Mouse (Mus musculus) neural tube, embryonic 11.5 days (tissue): ENCODE measurements around the gene Spata17. TPM values are rescaled to one million over a fixed set of nuclear protein-coding genes. Genes with fewer than 3 reads are reported as not detected.

ENCODE experiments used
- ATAC-seq: fragments of 200-750 bp; cut with Nextera tagmentation; 2 replicates; pipeline ENCODE4 v1.8.0; 2017; ENCODE audit warnings: moderate number of reproducible peaks, mild to moderate bottlenecking, moderate TSS enrichment, moderate library complexity; ENCODE audit not compliant: insufficient read depth, low FRiP score, low TSS enrichment
- DNase-seq: peaks from one replicate; pipeline ENCODE4 v3.0.0-alpha.2; 2015; ENCODE audit warnings: low spot score
- H3K27ac ChIP-seq: fragments of 300-500 bp; sonication (generic); 2 replicates; pipeline ENCODE4 v1.5.1; 2014; ENCODE audit warnings: low read depth, mild to moderate bottlenecking, low read length
- H3K27me3 ChIP-seq: fragments of 300-500 bp; sonication (generic); 2 replicates; pipeline ENCODE4 v1.6.1; 2014; ENCODE audit warnings: mild to moderate bottlenecking, low read length, mixed read lengths; ENCODE audit not compliant: control insufficient read depth, insufficient read depth
- H3K36me3 ChIP-seq: fragments of 300-500 bp; sonication (generic); 2 replicates; pipeline ENCODE4 v1.6.1; 2014; ENCODE audit warnings: mild to moderate bottlenecking, low read length, moderate library complexity, mixed read lengths; ENCODE audit not compliant: control insufficient read depth, insufficient read depth
- H3K4me1 ChIP-seq: fragments of 300-500 bp; sonication (generic); 2 replicates; pipeline ENCODE4 v1.6.1; 2014; ENCODE audit warnings: low read length, mixed read lengths; ENCODE audit not compliant: control insufficient read depth, insufficient read depth
- H3K4me2 ChIP-seq: fragments of 300-500 bp; sonication (generic); 2 replicates; pipeline ENCODE4 v1.6.1; 2014; ENCODE audit warnings: low read depth, mild to moderate bottlenecking, moderate library complexity
- H3K4me3 ChIP-seq: fragments of 300-500 bp; sonication (generic); 2 replicates; pipeline ENCODE4 v1.5.1; 2014; ENCODE audit warnings: low read depth, low read length
- H3K9ac ChIP-seq: fragments of 300-500 bp; sonication (generic); 2 replicates; pipeline ENCODE4 v1.6.1; 2014; ENCODE audit warnings: mild to moderate bottlenecking, low read length
- H3K9me3 ChIP-seq: fragments of 300-500 bp; sonication (generic); 2 replicates; pipeline ENCODE4 v1.6.1; 2016; ENCODE audit warnings: low read length; ENCODE audit not compliant: control insufficient read depth
- WGBS: fragments of 180-500 bp; shearing (Covaris S2); extraction: QIAGEN DNeasy Blood & Tissue Kit; methylation state at CpG from one replicate; pipeline ENCODE4 v1.1.7; 2014; 5-methylcytosine and 5-hydroxymethylcytosine counted together
- polyA plus RNA-seq: library from polyadenylated mRNA; unstranded; fragments of >200 nt; fragmentation: Nextera tagmentation; extraction: Ambion mirVana; gene quantifications from 2 replicates; pipeline ENCODE4 v1.2.1, GENCODE M21; 2014

Gene Spata17
- polyA plus RNA-seq, 1 experiment from 2014 or later, result 1.7 TPM

GRCm38 (mm10) chr1:187124967-187125366 is 90.3 kb downstream of the Spata17 start:
- ATAC-seq, result no peak
- H3K36me3 ChIP-seq, result no peaks in the 10 kb centered on the region
- no peak for DNase-seq
- H3K9ac ChIP-seq, result no peak overlapping the region
- H3K4me2 ChIP-seq, result no peak overlapping the region
- no peak overlapping the region for H3K27ac ChIP-seq
- 83% methylated on average over 3 of the region's 3 CpGs for WGBS
- no peaks in the 10 kb centered on the region for H3K4me1 ChIP-seq
- no peak overlapping the region for H3K4me3 ChIP-seq
- H3K9me3 ChIP-seq, result no peaks in the 10 kb centered on the region
- no peaks in the 10 kb centered on the region for H3K27me3 ChIP-seq

- Histone ChIP-seq H3K4me3 (no peak overlapping the region), H3K4me2 (no peak overlapping the region), H3K27me3 (no peaks in the 10 kb centered on the region), H3K9ac (no peak overlapping the region), H3K9me3 (no peaks in the 10 kb centered on the region), H3K27ac (no peak overlapping the region), H3K4me1 (no peaks in the 10 kb centered on the region), H3K36me3 (no peaks in the 10 kb centered on the region)
- no peak for DNase-seq
- ATAC-seq, result no peak
- 86% methylated on average over 6 of the region's 6 CpGs for WGBS
Measured at GRCm38 (mm10) chr1:187119300-187119699, 96.0 kb downstream of the Spata17 start.

- Histone ChIP-seq H3K4me2 (no peak overlapping the region), H3K9me3 (no peaks in the 10 kb centered on the region), H3K36me3 (no peaks in the 10 kb centered on the region), H3K4me1 (no peaks in the 10 kb centered on the region), H3K27me3 (no peaks in the 10 kb centered on the region), H3K9ac (no peak overlapping the region), H3K4me3 (no peak overlapping the region), H3K27ac (no peak overlapping the region)
- DNase-seq (no peak), ATAC-seq (no peak)
- WGBS, result 92% methylated on average over 6 of the region's 6 CpGs
Measured at GRCm38 (mm10) chr1:187118108-187118507, 97.2 kb downstream of the Spata17 start.

- Histone ChIP-seq H3K36me3 (no peaks in the 10 kb centered on the region), H3K4me1 (no peaks in the 10 kb centered on the region), H3K9ac (no peak overlapping the region), H3K4me3 (no peak overlapping the region), H3K4me2 (no peak overlapping the region), H3K27ac (no peak overlapping the region), H3K9me3 (no peaks in the 10 kb centered on the region), H3K27me3 (no peaks in the 10 kb centered on the region)
- DNase-seq (no peak), ATAC-seq (no peak)
- 68% methylated on average over 9 of the region's 9 CpGs for WGBS
Measured at GRCm38 (mm10) chr1:187113716-187114115, 101.5 kb downstream of the Spata17 start.

- no peak overlapping the region for H3K27ac ChIP-seq
- no peak overlapping the region for H3K4me3 ChIP-seq
- no peaks in the 10 kb centered on the region for H3K36me3 ChIP-seq
- no peaks in the 10 kb centered on the region for H3K4me1 ChIP-seq
- H3K9ac ChIP-seq, result no peak overlapping the region
- DNase-seq (no peak), ATAC-seq (no peak)
- no peaks in the 10 kb centered on the region for H3K27me3 ChIP-seq
- 92% methylated on average over 4 of the region's 4 CpGs for WGBS
- H3K4me2 ChIP-seq, result no peak overlapping the region
- no peaks in the 10 kb centered on the region for H3K9me3 ChIP-seq
Measured at GRCm38 (mm10) chr1:187102130-187102529, 113.1 kb downstream of the Spata17 start.

- no peak overlapping the region for H3K27ac ChIP-seq
- no peak overlapping the region for H3K4me2 ChIP-seq
- H3K4me3 ChIP-seq, result no peak overlapping the region
- H3K36me3 ChIP-seq, result no peaks in the 10 kb centered on the region
- DNase-seq (no peak), ATAC-seq (no peak)
- H3K9me3 ChIP-seq, result no peaks in the 10 kb centered on the region
- H3K27me3 ChIP-seq, result no peaks in the 10 kb centered on the region
- no peak overlapping the region for H3K9ac ChIP-seq
- H3K4me1 ChIP-seq, result no peaks in the 10 kb centered on the region
- 87% methylated on average over 3 of the region's 3 CpGs for WGBS
Measured at GRCm38 (mm10) chr1:187101202-187101601, 114.1 kb downstream of the Spata17 start.

GRCm38 (mm10) chr1:187100624-187101023 is 114.6 kb downstream of the Spata17 start:
- H3K9ac ChIP-seq, result no peak overlapping the region
- no peak for ATAC-seq

GRCm38 (mm10) chr1:187098285-187098684 is 117.0 kb downstream of the Spata17 start:
- no peaks in the 10 kb centered on the region for H3K9me3 ChIP-seq
- WGBS, result 75% methylated on average over 6 of the region's 6 CpGs
- no peak for ATAC-seq
- no peaks in the 10 kb centered on the region for H3K27me3 ChIP-seq
- H3K4me2 ChIP-seq, result no peak overlapping the region
- H3K9ac ChIP-seq, result no peak overlapping the region
- H3K4me3 ChIP-seq, result no peak overlapping the region
- DNase-seq, result no peak
- no peaks in the 10 kb centered on the region for H3K4me1 ChIP-seq
- H3K36me3 ChIP-seq, result no peaks in the 10 kb centered on the region
- H3K27ac ChIP-seq, result no peak overlapping the region

More at GRCm38 (mm10) chr1:187100624-187101023, 114.6 kb downstream of the Spata17 start:
- Histone ChIP-seq H3K27ac (no peak overlapping the region), H3K27me3 (no peaks in the 10 kb centered on the region), H3K36me3 (no peaks in the 10 kb centered on the region), H3K9me3 (no peaks in the 10 kb centered on the region), H3K4me3 (no peak overlapping the region), H3K4me1 (no peaks in the 10 kb centered on the region), H3K4me2 (no peak overlapping the region)
- WGBS, result 65% methylated on average over 3 of the region's 3 CpGs
- DNase-seq, result no peak

- Histone ChIP-seq H3K9me3 (no peaks in the 10 kb centered on the region), H3K4me2 (no peak overlapping the region), H3K9ac (no peak overlapping the region), H3K27ac (no peak overlapping the region), H3K4me1 (no peaks in the 10 kb centered on the region), H3K27me3 (no peaks in the 10 kb centered on the region), H3K4me3 (no peak overlapping the region), H3K36me3 (no peaks in the 10 kb centered on the region)
- WGBS, result 85% methylated on average over 14 of the region's 14 CpGs
- no peak for DNase-seq
- no peak for ATAC-seq
Measured at GRCm38 (mm10) chr1:187092546-187092945, 122.7 kb downstream of the Spata17 start.
